10 mouse cellular contexts compared by ENCODE assay signal in the genomic region with DNA sequence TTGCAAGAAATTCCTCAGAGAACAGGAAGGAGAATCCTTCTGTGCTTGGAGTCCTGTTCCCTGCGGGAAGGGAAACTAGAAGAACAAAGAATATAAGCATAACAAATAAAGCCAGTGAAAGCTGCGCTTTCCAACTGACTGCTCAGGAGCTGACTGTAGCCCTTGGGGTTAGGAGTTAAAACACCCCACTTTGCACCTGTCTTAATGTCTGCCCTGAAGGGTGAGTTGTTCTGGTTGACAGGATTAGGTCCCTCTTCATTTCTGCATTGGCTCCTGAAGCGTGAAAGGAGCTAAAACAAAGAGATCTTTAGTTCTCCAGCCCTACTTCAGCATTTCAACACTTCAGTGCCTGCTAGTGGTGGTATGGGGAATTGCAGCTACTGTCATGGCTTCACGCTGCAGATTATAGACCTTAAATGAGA. TPM values are rescaled to one million over a fixed set of nuclear protein-coding genes. Genes with fewer than 3 reads are reported as not detected.
A peak's percentile ranks its signal among the peaks of the same experiment; 100 is the strongest.
DNase-seq lines count a peak whose midpoint lies in the region; ATAC-seq and TF ChIP-seq lines count a peak whose summit lies in the region.
"Had no signal": no experiment of that assay in that cellular context is flagged by ENCODE, and none has a peak within 500 bp of the region (broad histone marks: within the 10 kb centered on the region; RNA-seq: fewer than 3 reads in every experiment).

No protein-coding gene starts in this region.

- H3K4me3 ChIP-seq in heart, embryonic 12.5 days, result no peak overlapping the region
- H3K4me3 ChIP-seq in liver, embryonic 14.5 days (ENCODE audit: insufficient read depth in 1 of 2, low read depth in 2 of 2, low read length in 2 of 2), result no peak overlapping the region
- H3K4me3 ChIP-seq: limb, embryonic 15.5 days had no signal

- no peak overlapping the region for H3K4me2 ChIP-seq in heart, embryonic 12.5 days
- no peak overlapping the region for H3K4me2 ChIP-seq in liver, embryonic 14.5 days (ENCODE audit: low read depth)
- H3K4me2 ChIP-seq: limb, embryonic 15.5 days had no signal

- no peaks in the 10 kb centered on the region for H3K36me3 ChIP-seq in heart, embryonic 12.5 days
- H3K36me3 ChIP-seq in liver, embryonic 14.5 days (replicated peaks; ENCODE audit: control insufficient read depth, insufficient read depth, low read depth), result no peaks in the 10 kb centered on the region
- H3K36me3 ChIP-seq: limb, embryonic 15.5 days had no signal

- 45% methylated on average over 4 of the region's 4 CpGs for WGBS in heart, embryonic 12.5 days
- WGBS in liver, embryonic 14.5 days (ENCODE audit: insufficient replicate concordance), result 41% methylated on average over 4 of the region's 4 CpGs

- no peak overlapping the region for H3K27ac ChIP-seq in heart, embryonic 12.5 days (ENCODE audit: poor library complexity, severe bottlenecking)
- no peak overlapping the region for H3K27ac ChIP-seq in liver, embryonic 14.5 days
- H3K27ac ChIP-seq: limb, embryonic 15.5 days had no signal

- no peaks in the 10 kb centered on the region for H3K9me3 ChIP-seq in heart, embryonic 12.5 days (replicated peaks)
- no peaks in the 10 kb centered on the region for H3K9me3 ChIP-seq in liver, embryonic 14.5 days (ENCODE audit: control insufficient read depth, low read length)
- H3K9me3 ChIP-seq: limb, embryonic 15.5 days had no signal

- no peaks in the 10 kb centered on the region for H3K4me1 ChIP-seq in heart, embryonic 12.5 days (replicated peaks)
- no peaks in the 10 kb centered on the region for H3K4me1 ChIP-seq in liver, embryonic 14.5 days (replicated peaks; ENCODE audit: control insufficient read depth in 2 of 2, insufficient read depth in 2 of 2, low read length in 1 of 2)
- H3K4me1 ChIP-seq: limb, embryonic 15.5 days had no signal

- no peak for TF ChIP-seq EP300 in liver, embryonic 14.5 days (IDR thresholded peaks at IDR 0.05; ENCODE audit: low read depth)

- peak; percentile 77 for TF ChIP-seq CTCF in liver, embryonic 14.5 days (IDR thresholded peaks at IDR 0.05; ENCODE audit: low read depth)

- no peak overlapping the region for H3K9ac ChIP-seq in heart, embryonic 12.5 days
- H3K9ac ChIP-seq in liver, embryonic 14.5 days (replicated peaks), result no peak overlapping the region
- H3K9ac ChIP-seq: limb, embryonic 15.5 days had no signal

- peak; percentile 51 to 68 for DNase-seq in heart, adult 18-20 months
- peak; percentile 55 for DNase-seq in 416B (ENCODE audit: low read depth)
- DNase-seq in R1 (ENCODE audit: low read depth, low spot score), result peak; percentile 99
- DNase-seq in fat pad, adult 2 months (ENCODE audit: extremely low read depth, low read depth, low spot score), result peak; percentile 2
- DNase-seq in liver, embryonic 14.5 days (ENCODE audit: low read depth in 3 of 3, low spot score in 3 of 3), result no peak
- peak; percentile 19 to 57 for DNase-seq in spleen, adult 18-20 months
- no peak for DNase-seq in frontal cortex, postnatal 14 days (ENCODE audit: low spot score in 2 of 2)

- ATAC-seq in heart, embryonic 12.5 days (ENCODE audit: insufficient number of reproducible peaks, low FRiP score), result no peak
- ATAC-seq in liver, embryonic 14.5 days (ENCODE audit: insufficient read depth), result no peak

- peaks cover 11% of the 10 kb centered on the region for H3K27me3 ChIP-seq in heart, embryonic 12.5 days (replicated peaks)
- no peaks in the 10 kb centered on the region for H3K27me3 ChIP-seq in liver, embryonic 14.5 days (ENCODE audit: control insufficient read depth, insufficient read depth, low read length)
- H3K27me3 ChIP-seq: limb, embryonic 15.5 days had no signal

RNA-seq across cellular contexts. Expression of a gene that starts 37.8 kb away (rescaled TPM):
- not detected for total RNA-seq in heart, adult 18-20 months (2021)
- not detected in 2 replicates for polyA plus RNA-seq in heart, embryonic 12.5 days (2016; fragmentation: Nextera tagmentation; extraction: Ambion mirVana)
- polyA plus RNA-seq in liver, embryonic 14.5 days (2012; rRNA removed), result not detected in 2 replicates
- polyA plus RNA-seq in liver, embryonic 14.5 days (2014; fragmentation: Nextera tagmentation; extraction: Ambion mirVana), result not detected in 2 replicates
- polyA plus RNA-seq: limb, embryonic 15.5 days; stomach, embryonic 16.5 days had no signal

Comparison
In these comparisons a context has a peak if more than half of its experiments do, and no peak if none do; other contexts are left out.
1. DNase-seq: peak in heart, adult 18-20 months (2 of 2), 416B (single experiment), R1 (single experiment), fat pad, adult 2 months (single experiment) and spleen, adult 18-20 months (2 of 2); none in liver, embryonic 14.5 days (0 of 3) and frontal cortex, postnatal 14 days (0 of 2).